Mouse (Mus musculus) monocyte, adult 2 months (primary cell): Measurements from ENCODE around the gene Trim56.

Experiments used
- DNase-seq, 2 experiments: peaks; one replicate each; pipeline ENCODE4 v3.0.0; 2022; ENCODE audit warnings: low spot score in 2 of 2, low read depth in 1 of 2

The Trim56 gene

GRCm38 (mm10) chr5:137109941-137110593 is 5.9 kb downstream of the Trim56 start:
- DNase-seq, result no peak

- no peak for DNase-seq
These were observed 7.9 kb downstream of the Trim56 start for GRCm38 (mm10) chr5:137108111-137108510.

- no peak for DNase-seq
These were observed 8.3 kb downstream of the Trim56 start for GRCm38 (mm10) chr5:137107670-137108069.

- peak in 1 of 2 experiments; percentile 56 for DNase-seq
These were observed 9.0 kb downstream of the Trim56 start for GRCm38 (mm10) chr5:137107024-137107423.

GRCm38 (mm10) chr5:137106434-137106833 is 9.6 kb downstream of the Trim56 start:
- DNase-seq, result no peak

- DNase-seq, result no peak
These were observed 12.0 kb downstream of the Trim56 start for GRCm38 (mm10) chr5:137103969-137104368.

GRCm38 (mm10) chr5:137102575-137103522 is 13.2 kb downstream of the Trim56 start:
- DNase-seq, result no peak

GRCm38 (mm10) chr5:137102078-137102477 is 13.9 kb downstream of the Trim56 start:
- DNase-seq, result no peak

- no peak for DNase-seq
These were observed 15.3 kb downstream of the Trim56 start for GRCm38 (mm10) chr5:137100660-137101059.

GRCm38 (mm10) chr5:137098418-137098817 is 17.6 kb downstream of the Trim56 start:
- DNase-seq, result no peak

GRCm38 (mm10) chr5:137096037-137096436 is 20.0 kb downstream of the Trim56 start:
- no peak for DNase-seq

- no peak for DNase-seq
These were observed 20.9 kb downstream of the Trim56 start for GRCm38 (mm10) chr5:137095135-137095534.

- DNase-seq, result no peak
These were observed 22.3 kb downstream of the Trim56 start for GRCm38 (mm10) chr5:137093720-137094119.

- DNase-seq, result no peak
These were observed 24.4 kb downstream of the Trim56 start for GRCm38 (mm10) chr5:137091560-137091959.

GRCm38 (mm10) chr5:137090870-137091269 is 25.1 kb downstream of the Trim56 start:
- no peak for DNase-seq

- DNase-seq, result no peak
These were observed 28.6 kb downstream of the Trim56 start for GRCm38 (mm10) chr5:137087410-137087809.

- no peak for DNase-seq
These were observed 30.3 kb downstream of the Trim56 start for GRCm38 (mm10) chr5:137085731-137086130.

GRCm38 (mm10) chr5:137085021-137085420 is 31.0 kb downstream of the Trim56 start:
- no peak for DNase-seq

- no peak for DNase-seq
These were observed 33.0 kb downstream of the Trim56 start for GRCm38 (mm10) chr5:137083051-137083450.

GRCm38 (mm10) chr5:137079849-137080248 is 36.2 kb downstream of the Trim56 start:
- DNase-seq, result no peak

- DNase-seq, result no peak
These were observed 37.4 kb downstream of the Trim56 start for GRCm38 (mm10) chr5:137078616-137079015.

- no peak for DNase-seq
These were observed 38.0 kb downstream of the Trim56 start for GRCm38 (mm10) chr5:137078041-137078440.
